Mouse (Mus musculus) small intestine, adult 2 months (tissue): ENCODE measurements around the gene Ambra1.

ENCODE experiments used
- CTCF ChIP-seq: fragments of 200-500 bp; IDR thresholded peaks from 2 replicates; pipeline ENCODE4 v1.5.1; 2012; ENCODE audit warnings: low read depth, mild to moderate bottlenecking, control low read depth, inconsistent platforms, low read length, moderate library complexity, mixed read lengths; ENCODE audit not compliant: insufficient replicate concordance, insufficient read length; ENCODE audit errors: extremely low read depth
- POLR2A ChIP-seq: fragments of 200-500 bp; IDR thresholded peaks from 2 replicates; pipeline ENCODE4 v1.6.1; 2012; ENCODE audit warnings: low read depth, mild to moderate bottlenecking, control low read depth, inconsistent platforms, low read length, moderate library complexity

GRCm38 (mm10) chr2:91900431-91900830 lies 170.5 kb downstream of the Ambra1 start:
- TF ChIP-seq POLR2A = no peak
- no peak for TF ChIP-seq CTCF
